Mouse (Mus musculus) lung, postnatal 25 days (tissue): ENCODE data around the gene Krt10.

Source experiments
- DNase-seq: peaks from one replicate; pipeline ENCODE4 v3.0.0; 2022; ENCODE audit warnings: low spot score

Gene Krt10

DNA sequence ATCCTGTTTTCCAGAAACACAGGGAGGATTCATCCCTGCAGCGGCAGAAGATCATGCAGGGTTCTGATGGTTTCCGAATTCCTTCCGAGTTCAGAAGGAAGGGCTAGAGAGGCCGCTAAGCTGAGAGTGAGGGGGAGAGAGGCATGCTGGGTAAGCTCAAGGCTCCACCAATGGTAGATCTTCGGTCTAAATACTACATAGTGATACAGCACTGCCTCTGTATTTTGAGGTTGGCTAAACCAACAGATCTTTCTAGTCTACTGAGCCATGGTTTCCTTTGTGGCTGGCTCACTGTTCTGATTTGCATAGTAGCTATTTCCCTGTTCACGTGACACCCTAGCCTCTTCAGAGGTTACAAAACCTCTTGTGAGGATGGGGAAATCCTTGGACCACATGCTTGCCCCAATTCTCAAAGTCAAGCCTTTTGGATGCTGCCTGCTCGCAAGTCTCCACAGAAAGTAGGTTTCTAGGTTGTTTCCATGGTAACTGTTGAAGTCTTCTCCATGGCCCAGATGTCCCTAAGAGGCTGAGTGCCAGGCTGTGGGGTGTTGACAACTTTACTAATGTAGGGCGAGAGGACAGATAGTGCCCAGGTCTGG, 19.2 kb downstream of the Krt10 start:
- DNase-seq = peak; percentile 13

DNA sequence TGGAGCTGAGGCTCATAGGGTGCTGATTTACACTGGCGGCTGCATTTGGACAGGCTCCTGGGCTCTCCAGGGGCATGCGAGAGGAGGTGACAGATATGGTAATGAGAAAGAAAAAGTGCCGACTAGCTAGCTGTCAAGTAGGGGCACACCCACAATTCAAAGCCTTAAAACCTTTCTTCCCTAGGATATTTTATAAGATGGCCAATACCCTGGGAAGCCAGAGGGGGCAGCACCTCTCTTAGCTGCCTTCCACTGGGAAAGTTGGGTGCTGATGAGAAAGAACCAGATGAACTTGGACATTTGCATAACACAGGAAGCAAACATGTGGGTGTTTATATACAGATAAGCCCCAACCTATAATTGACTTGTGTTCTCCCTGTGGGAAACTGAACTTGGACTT, 19.9 kb downstream of the Krt10 start:
- no peak for DNase-seq

DNA sequence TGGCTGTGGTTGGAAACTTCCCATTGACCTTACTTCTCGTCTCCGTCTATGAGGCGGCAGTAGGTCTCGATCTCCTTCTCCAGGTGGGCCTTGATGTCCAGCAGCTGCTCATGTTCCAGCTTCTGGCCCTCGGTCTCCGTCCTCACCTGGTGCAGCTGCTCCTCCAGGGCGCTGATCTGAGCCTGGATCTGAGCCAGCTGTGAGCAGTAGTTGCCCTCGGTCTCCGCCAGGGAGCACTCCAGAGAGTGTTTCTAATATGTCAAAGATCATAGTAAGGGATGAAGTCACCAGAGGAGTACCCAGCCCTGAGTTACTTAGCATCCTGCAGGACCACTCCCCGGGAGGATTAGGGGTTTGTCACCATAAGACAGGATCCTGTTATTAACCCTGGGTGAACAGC, 22.4 kb downstream of the Krt10 start:
- no peak for DNase-seq

DNA sequence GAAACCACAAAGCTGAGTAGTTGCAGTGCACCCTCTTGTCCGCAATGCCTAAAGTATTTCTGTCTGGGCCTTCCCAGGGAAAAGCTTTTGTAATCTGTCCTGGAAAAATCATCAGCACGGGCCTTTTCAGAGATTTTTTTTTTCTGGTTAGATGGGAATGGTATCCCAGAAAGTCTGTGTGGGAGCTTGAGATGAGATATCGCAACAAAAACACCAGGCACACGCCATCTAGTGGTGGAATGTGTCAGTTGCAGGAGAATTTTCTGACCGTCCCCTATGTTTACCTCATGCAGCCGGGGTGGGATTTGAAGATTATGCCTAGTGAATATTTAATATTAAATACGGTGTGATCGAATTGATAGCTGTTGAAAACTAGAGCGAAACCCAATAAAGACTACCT, 24.8 kb downstream of the Krt10 start:
- no peak for DNase-seq

DNA sequence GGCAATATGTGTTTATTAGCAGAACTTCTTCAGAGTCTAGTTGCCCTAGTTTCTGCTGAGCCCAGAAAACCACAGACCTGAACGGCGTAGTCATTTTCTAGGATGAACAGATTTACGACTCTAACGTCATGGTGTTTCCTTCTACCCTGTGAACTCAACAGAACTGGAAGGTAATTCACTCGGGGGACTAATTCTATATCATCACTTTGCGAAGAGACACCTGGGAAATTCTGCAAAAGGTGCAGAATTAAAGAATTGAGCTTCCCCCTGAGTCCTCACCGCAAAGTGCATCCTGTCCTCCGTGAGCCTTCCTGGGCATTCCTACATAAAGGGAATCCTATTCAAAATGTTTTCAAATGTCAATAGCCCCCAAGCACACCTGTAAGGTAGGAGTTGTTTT, 27.7 kb downstream of the Krt10 start:
- DNase-seq = no peak

DNA sequence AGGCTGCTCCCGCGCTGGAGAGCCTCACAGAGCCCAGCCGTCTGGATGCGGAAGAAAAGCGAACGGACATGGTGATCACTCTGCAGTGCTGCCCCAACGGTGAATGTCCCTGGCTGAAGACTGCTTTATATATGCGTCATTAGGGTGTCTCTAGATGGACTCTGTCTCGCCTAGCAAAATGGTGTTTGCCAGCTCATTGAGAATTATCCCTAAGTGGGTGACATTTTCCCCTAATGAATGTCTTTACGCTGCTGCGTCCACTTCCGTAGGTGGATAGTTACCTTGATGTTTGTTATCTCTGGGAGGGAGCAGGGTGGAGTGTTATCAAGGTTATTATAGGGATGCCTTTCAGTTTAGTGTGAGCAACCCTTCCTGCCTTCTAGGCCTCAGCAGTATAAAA, 38.2 kb downstream of the Krt10 start, which contains the start of gene Krt27:
Gene Krt27, minus strand, starts transcription at position 101 of the 400 bp plus-strand sequence.
- no peak for DNase-seq

DNA sequence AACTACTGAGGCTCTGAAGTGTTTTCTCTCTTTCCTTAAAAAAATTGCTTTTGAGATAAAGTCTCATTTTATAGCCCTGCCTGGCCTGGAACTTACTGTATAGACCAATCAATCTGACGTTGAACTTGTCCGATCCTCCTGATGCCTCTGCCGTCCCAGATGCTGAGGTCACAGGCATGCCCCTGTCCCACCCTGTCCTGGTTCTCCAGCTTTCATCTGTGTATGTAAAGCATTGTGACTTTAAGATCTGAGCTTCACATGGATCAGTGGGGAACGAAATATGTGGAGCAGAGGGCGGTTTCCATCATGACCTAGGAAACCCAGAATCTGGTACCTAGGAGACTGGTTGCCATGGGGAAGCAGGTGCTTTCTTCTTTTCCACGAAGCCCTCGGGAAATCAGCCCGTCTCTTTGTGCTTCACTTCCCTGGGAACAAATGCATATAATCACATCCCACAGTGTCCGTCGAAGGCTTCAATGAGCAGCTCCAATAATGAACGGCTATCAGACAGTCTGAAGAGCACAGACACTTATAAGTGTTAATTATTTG, 49.8 kb downstream of the Krt10 start:
- no peak for DNase-seq

DNA sequence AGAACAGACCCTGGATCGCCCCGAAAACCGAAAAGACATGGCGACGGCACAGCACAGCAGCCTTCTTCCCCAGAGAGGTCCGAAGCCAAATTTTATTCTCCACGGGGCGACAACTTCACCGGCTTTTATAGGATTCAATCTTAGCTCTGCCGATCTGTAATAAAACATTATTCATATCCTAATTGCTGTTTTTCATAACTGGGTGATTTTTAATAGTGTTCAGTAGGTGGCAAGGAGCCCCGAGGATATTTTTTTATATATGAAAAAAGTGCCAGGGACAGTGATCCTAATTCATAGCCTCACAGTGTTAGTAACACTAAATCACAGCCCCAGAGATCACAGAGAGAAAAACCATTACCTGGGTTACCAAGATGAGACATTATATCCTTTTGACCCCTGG, 51.3 kb downstream of the Krt10 start, which contains the start of gene Krt26:
Gene Krt26, minus strand, starts transcription at position 101 of the 400 bp plus-strand sequence.
- DNase-seq = no peak
